Mouse (Mus musculus) spleen, adult 2 months (tissue): ENCODE results near the gene Cd5l. TPM values are rescaled to one million over a fixed set of nuclear protein-coding genes. Genes with fewer than 3 reads are reported as not detected.

Source experiments
- DNase-seq, 2 experiments: peaks; one replicate each; pipeline versions ENCODE4 v3.0.0 to v3.0.0-alpha.2; 2012 to 2021; ENCODE audit warnings: low spot score in 2 of 2, low read depth in 1 of 2
- H3K27ac ChIP-seq: fragments of 200-500 bp; 2 replicates; pipeline ENCODE4 v1.5.1; 2012; ENCODE audit warnings: low read length, inconsistent platforms; ENCODE audit not compliant: insufficient read depth
- H3K27me3 ChIP-seq: fragments of 200-500 bp; 2 replicates; pipeline ENCODE4 v1.6.1; 2012; ENCODE audit warnings: mild to moderate bottlenecking, moderate library complexity, low read length, inconsistent platforms; ENCODE audit not compliant: control insufficient read depth, insufficient read depth
- H3K36me3 ChIP-seq: fragments of 200-500 bp; 2 replicates; pipeline ENCODE4 v1.6.1; 2012; ENCODE audit warnings: mild to moderate bottlenecking, low read length, inconsistent platforms; ENCODE audit not compliant: control insufficient read depth, insufficient read depth
- H3K4me1 ChIP-seq: fragments of 200-500 bp; 2 replicates; pipeline ENCODE4 v1.6.1; 2011; ENCODE audit warnings: inconsistent platforms; ENCODE audit not compliant: control insufficient read depth, insufficient read depth, insufficient read length
- H3K4me3 ChIP-seq: fragments of 200-500 bp; 2 replicates; pipeline ENCODE4 v1.5.1; 2011; ENCODE audit warnings: mild to moderate bottlenecking, inconsistent platforms; ENCODE audit not compliant: insufficient read depth, insufficient read length; ENCODE audit errors: extremely low read depth
- CTCF ChIP-seq: fragments of 200-500 bp; IDR thresholded peaks from 2 replicates; pipeline ENCODE4 v1.5.1; 2011; ENCODE audit warnings: mild to moderate bottlenecking, inconsistent platforms; ENCODE audit not compliant: insufficient read depth, insufficient read length, insufficient replicate concordance; ENCODE audit errors: extremely low read depth
- POLR2A ChIP-seq: fragments of 200-500 bp; IDR thresholded peaks from 2 replicates; pipeline ENCODE4 v1.6.1; 2011; ENCODE audit warnings: low read depth, low read length, inconsistent platforms
- WGBS: fragments of 180-500 bp; shearing (Covaris S2); methylation state at CpG from one replicate; pipeline ENCODE4 v1.1.7; 2018; 5-methylcytosine and 5-hydroxymethylcytosine counted together
- polyA plus RNA-seq: library from polyadenylated mRNA; depleted of rRNA; stranded (reverse); fragments of >200 nt; gene quantifications from 2 replicates; pipeline ENCODE4 v1.2.3, GENCODE M21; 2012

Cd5l gene
- polyA plus RNA-seq, 1 experiment, result 56.0 TPM

- WGBS, result 21% methylated on average over 7 of the region's 7 CpGs
- TF ChIP-seq POLR2A (no peak), CTCF (no peak)
- Histone ChIP-seq H3K27me3 (no peaks in the 10 kb centered on the region), H3K27ac (peak overlapping the region; percentile 77), H3K36me3 (peaks cover 12% of the 10 kb centered on the region), H3K4me1 (peaks cover 9% of the 10 kb centered on the region; the same call in 1 of the 2 replicates), H3K4me3 (no peak overlapping the region)
- DNase-seq, result no peak
These were observed 24.4 kb downstream of the Cd5l start for GRCm38 (mm10) chr3:87381806-87382712.

GRCm38 (mm10) chr3:87383308-87383707, 25.6 kb downstream of the Cd5l start:
- no peak overlapping the region for H3K27ac ChIP-seq
- TF ChIP-seq POLR2A (no peak), CTCF (no peak)
- peaks cover 9% of the 10 kb centered on the region; the same call in 1 of the 2 replicates for H3K4me1 ChIP-seq
- peaks cover 16% of the 10 kb centered on the region for H3K36me3 ChIP-seq
- no peak overlapping the region for H3K4me3 ChIP-seq
- no peaks in the 10 kb centered on the region for H3K27me3 ChIP-seq
- WGBS, result 67% methylated on average over 3 of the region's 3 CpGs
- no peak for DNase-seq

DNA sequence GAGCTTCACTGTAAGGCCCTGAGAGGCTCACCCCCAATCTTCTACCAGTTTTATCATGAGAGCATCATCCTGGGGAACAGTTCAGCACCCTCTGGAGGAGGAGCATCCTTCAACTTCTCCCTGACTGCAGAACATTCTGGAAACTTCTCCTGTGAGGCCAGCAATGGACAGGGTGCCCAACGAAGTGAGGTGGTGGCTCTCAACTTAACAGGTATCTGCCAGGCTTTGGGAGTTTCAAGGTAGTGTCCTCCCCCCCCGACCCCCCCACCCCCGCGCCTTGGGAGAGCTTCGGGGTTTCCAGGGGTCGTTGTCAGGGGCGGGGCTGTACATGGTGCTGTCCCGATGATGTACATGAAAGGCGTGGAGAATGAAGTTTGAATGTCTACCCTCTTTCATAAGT, 27.4 kb downstream of the Cd5l start:
- Histone ChIP-seq H3K27ac (no peak overlapping the region), H3K4me3 (no peak overlapping the region), H3K27me3 (no peaks in the 10 kb centered on the region), H3K36me3 (peaks cover 31% of the 10 kb centered on the region), H3K4me1 (peaks cover 9% of the 10 kb centered on the region; the same call in 1 of the 2 replicates)
- WGBS, result 76% methylated on average over 9 of the region's 9 CpGs
- TF ChIP-seq CTCF (no peak), POLR2A (no peak)
- DNase-seq, result no peak

GRCm38 (mm10) chr3:87390935-87391334, 33.3 kb downstream of the Cd5l start:
- WGBS, result 87% methylated on average over 1 of the region's 1 CpGs
- no peak overlapping the region for H3K4me3 ChIP-seq

DNA sequence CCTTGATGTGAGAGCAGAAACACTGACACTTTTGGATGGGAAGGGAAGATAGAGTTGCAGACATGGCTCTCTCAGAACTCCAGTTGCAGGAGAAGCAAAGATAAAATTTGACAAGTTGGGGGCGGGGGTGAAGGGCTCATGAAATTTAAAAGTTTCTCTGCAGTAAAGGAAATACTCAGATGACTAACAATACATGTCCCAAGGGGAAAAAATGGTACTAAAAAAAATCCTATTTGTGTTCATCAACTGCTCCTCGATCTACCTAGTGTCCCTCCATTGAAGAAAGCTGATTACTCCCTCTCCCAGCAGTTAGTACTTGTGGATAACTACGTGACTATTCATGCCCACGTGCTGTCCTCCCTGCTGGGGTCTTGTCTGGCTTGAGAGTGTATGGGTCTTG, 41.1 kb downstream of the Cd5l start:
- H3K4me1 ChIP-seq, result peaks cover 27% of the 10 kb centered on the region
- TF ChIP-seq POLR2A, result no peak
- no peak for TF ChIP-seq CTCF
- peak overlapping the region; percentile 69 for H3K27ac ChIP-seq
- no peak overlapping the region for H3K4me3 ChIP-seq
- peaks cover 2% of the 10 kb centered on the region; the same call in 1 of the 2 replicates for H3K36me3 ChIP-seq
- H3K27me3 ChIP-seq, result no peaks in the 10 kb centered on the region
- no peak for DNase-seq
- WGBS, result 51% methylated on average over 4 of the region's 4 CpGs

More at GRCm38 (mm10) chr3:87390935-87391334, 33.3 kb downstream of the Cd5l start:
- Histone ChIP-seq H3K27me3 (no peaks in the 10 kb centered on the region), H3K27ac (no peak overlapping the region), H3K36me3 (peaks cover 44% of the 10 kb centered on the region), H3K4me1 (no peaks in the 10 kb centered on the region)
- TF ChIP-seq CTCF (no peak), POLR2A (no peak)
- no peak for DNase-seq

DNA sequence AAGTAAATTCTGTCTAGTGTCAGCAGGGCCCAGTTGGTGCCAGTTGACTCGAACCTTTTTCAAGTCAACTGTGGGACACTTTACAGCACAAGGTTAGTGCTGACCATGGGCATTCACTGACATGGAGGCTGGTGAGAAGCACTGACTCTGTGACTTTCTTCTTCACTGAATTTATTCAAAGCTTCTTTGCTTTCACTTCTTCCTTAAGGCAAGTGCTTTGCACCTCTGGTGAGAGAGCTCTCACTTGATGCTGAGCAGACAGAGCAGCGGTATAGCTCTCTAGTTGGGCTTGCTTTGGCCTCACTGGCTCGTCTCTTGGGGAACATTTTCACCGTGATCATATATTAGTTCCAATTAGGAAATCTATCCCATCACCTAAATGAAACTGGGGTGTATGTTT, 42.2 kb downstream of the Cd5l start:
- peak overlapping the region; percentile 94 for H3K27ac ChIP-seq
- no peak overlapping the region; the same call in 1 of the 2 replicates for H3K4me3 ChIP-seq
- TF ChIP-seq CTCF (no peak), POLR2A (no peak; the same call in 1 of the 2 replicates)
- peaks cover 2% of the 10 kb centered on the region; the same call in 1 of the 2 replicates for H3K36me3 ChIP-seq
- WGBS, result 47% methylated on average over 4 of the region's 4 CpGs
- peak in 1 of 2 experiments; percentile 38 for DNase-seq
- H3K27me3 ChIP-seq, result no peaks in the 10 kb centered on the region
- H3K4me1 ChIP-seq, result peaks cover 27% of the 10 kb centered on the region
